Mouse (Mus musculus) hindbrain, embryonic 11.5 days (tissue): ENCODE measurements around the gene Mapk8ip2. TPM values are rescaled to one million over a fixed set of nuclear protein-coding genes. Genes with fewer than 3 reads are reported as not detected.

Source experiments
- ATAC-seq: fragments of 200-750 bp; cut with Nextera tagmentation; 2 replicates; pipeline ENCODE4 v1.8.0; 2017; ENCODE audit warnings: mild to moderate bottlenecking, moderate TSS enrichment, moderate library complexity; ENCODE audit not compliant: low FRiP score
- DNase-seq: peaks from one replicate; pipeline ENCODE4 v3.0.0-alpha.2; 2015; ENCODE audit warnings: low spot score
- H3K27ac ChIP-seq: fragments of 300-500 bp; sonication (generic); 2 replicates; pipeline ENCODE4 v1.5.1; 2014; ENCODE audit warnings: mild to moderate bottlenecking, low read depth, low read length
- H3K27me3 ChIP-seq: fragments of 300-500 bp; sonication (generic); 2 replicates; pipeline ENCODE4 v1.6.1; 2014; ENCODE audit warnings: mild to moderate bottlenecking, low read length, moderate library complexity, mixed read lengths; ENCODE audit not compliant: control insufficient read depth, insufficient read depth
- H3K36me3 ChIP-seq: fragments of 300-500 bp; sonication (generic); 2 replicates; pipeline ENCODE4 v1.6.1; 2014; ENCODE audit warnings: mild to moderate bottlenecking, low read length, moderate library complexity, mixed read lengths; ENCODE audit not compliant: control insufficient read depth, insufficient read depth
- H3K4me1 ChIP-seq: fragments of 300-500 bp; sonication (generic); replicated peaks from 2 replicates; pipeline ENCODE4 v1.6.1; 2014; ENCODE audit warnings: low read length, mixed read lengths; ENCODE audit not compliant: control insufficient read depth, insufficient read depth
- H3K4me2 ChIP-seq: fragments of 300-500 bp; sonication (generic); replicated peaks from 2 replicates; pipeline ENCODE4 v1.6.1; 2014; ENCODE audit warnings: mild to moderate bottlenecking, low read depth, low read length
- H3K4me3 ChIP-seq: fragments of 300-500 bp; sonication (generic); 2 replicates; pipeline ENCODE4 v1.5.1; 2014; ENCODE audit warnings: low read depth, low read length
- H3K9ac ChIP-seq: fragments of 300-500 bp; sonication (generic); 2 replicates; pipeline ENCODE4 v1.6.1; 2014; ENCODE audit warnings: low read depth, low read length
- H3K9me3 ChIP-seq: fragments of 300-500 bp; sonication (generic); 2 replicates; pipeline ENCODE4 v1.6.1; 2016; ENCODE audit warnings: low read length; ENCODE audit not compliant: control insufficient read depth
- WGBS: fragments of 180-500 bp; shearing (Covaris S2); extraction: QIAGEN DNeasy Blood & Tissue Kit; methylation state at CpG from one replicate; pipeline ENCODE4 v1.1.7; 2014; 5-methylcytosine and 5-hydroxymethylcytosine counted together
- polyA plus RNA-seq: library from polyadenylated mRNA; unstranded; fragments of >200 nt; fragmentation: Nextera tagmentation; extraction: Ambion mirVana; gene quantifications from 2 replicates; pipeline ENCODE4 v1.2.1, GENCODE M21; 2014

Gene Mapk8ip2
- polyA plus RNA-seq, 1 experiment from 2014 or later = 22.4 TPM

DNA sequence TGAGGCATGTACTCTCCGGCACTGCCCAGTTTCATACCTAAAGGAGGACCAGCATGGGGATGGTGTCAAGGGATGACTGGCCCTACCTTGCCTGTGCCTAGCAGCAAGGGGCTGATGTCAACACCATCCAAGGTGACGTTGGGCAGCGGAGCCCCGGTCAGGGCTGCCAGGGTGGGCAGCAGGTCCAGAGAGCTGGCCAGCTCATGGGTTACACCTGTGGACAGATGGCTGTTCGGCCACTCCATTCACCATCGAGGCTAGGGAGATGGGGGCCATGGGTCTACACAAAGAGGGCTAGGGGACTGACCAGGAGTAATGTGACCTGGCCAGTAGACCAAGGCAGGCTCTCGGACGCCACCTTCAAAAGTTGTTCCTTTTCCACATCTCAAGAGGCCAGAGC, 20.2 kb downstream of the Mapk8ip2 start:
- DNase-seq (no peak), ATAC-seq (no peak)
- Histone ChIP-seq H3K36me3 (no peaks in the 10 kb centered on the region), H3K27me3 (no peaks in the 10 kb centered on the region), H3K9ac (no peak overlapping the region), H3K4me2 (no peak overlapping the region), H3K4me3 (no peak overlapping the region), H3K9me3 (no peaks in the 10 kb centered on the region), H3K4me1 (0 out of 2 replicates have a peak, but pooled peaks cover 2% of the 10 kb centered on the region), H3K27ac (no peak overlapping the region)
- 95% methylated on average over 8 of the region's 8 CpGs for WGBS

DNA sequence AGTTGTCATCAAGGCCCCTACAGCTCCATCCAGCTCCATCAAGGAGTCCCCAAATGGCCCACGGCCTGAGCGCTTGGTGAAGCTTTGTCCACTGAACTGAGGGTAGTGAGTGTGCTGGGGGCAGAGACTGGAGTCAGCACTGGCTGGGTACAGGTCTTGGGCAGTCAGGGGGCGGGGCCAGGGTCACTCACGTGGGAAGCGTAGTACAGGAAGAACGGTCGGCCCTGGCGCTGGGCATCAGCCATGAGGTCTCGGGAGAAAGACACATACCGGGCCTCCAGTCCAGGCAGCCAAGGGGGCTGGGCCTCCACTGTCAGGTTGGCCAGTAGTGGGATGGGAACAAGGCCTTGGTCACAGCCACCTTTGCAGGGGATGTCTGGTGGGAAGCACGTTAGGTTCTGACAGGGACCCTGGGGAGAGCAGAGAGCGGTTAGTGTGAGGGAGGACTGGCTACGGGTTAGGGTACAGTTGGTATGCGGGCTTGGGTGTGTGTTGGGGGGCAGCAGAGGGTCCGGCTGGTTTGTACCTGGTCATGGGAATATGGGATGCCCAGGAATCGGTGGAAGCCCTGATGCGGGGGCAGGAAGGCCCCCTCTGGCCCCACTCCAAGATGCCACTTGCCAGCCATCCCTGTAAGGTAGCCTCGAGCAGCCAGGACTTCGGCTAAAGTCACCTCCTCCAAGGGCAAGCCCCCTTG, 21.0 kb downstream of the Mapk8ip2 start:
- no peaks in the 10 kb centered on the region for H3K36me3 ChIP-seq
- H3K4me2 ChIP-seq = no peak overlapping the region
- ATAC-seq (no peak), DNase-seq (no peak)
- no peaks in the 10 kb centered on the region for H3K9me3 ChIP-seq
- no peaks in the 10 kb centered on the region for H3K27me3 ChIP-seq
- 0 out of 2 replicates have a peak, but pooled peaks cover 2% of the 10 kb centered on the region for H3K4me1 ChIP-seq
- no peak overlapping the region for H3K9ac ChIP-seq
- H3K4me3 ChIP-seq = no peak overlapping the region; the same call in 1 of the 2 replicates
- 93% methylated on average over 19 of the region's 19 CpGs for WGBS
- no peak overlapping the region for H3K27ac ChIP-seq

DNA sequence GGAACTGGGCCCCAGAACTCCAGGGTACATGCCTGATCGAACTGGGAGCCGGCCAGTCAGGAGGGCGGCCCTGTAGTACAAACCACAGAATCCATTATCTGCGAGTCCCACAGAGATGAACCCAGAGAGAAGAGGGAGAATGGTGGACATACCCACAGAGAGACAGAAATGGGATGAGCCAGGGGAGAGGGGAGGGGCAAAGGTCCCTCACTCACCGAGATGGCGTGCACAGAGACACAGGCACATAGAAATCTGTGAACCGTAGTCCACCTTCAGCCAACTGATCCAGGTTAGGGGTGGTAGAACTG, 21.5 kb downstream of the Mapk8ip2 start:
- no peak overlapping the region for H3K27ac ChIP-seq
- 0 out of 2 replicates have a peak, but pooled peaks cover 2% of the 10 kb centered on the region for H3K4me1 ChIP-seq
- no peaks in the 10 kb centered on the region for H3K27me3 ChIP-seq
- peak overlapping the region; percentile 65 for H3K4me2 ChIP-seq
- DNase-seq (no peak), ATAC-seq (no peak)
- H3K36me3 ChIP-seq = no peaks in the 10 kb centered on the region
- no peak overlapping the region for H3K9ac ChIP-seq
- H3K9me3 ChIP-seq = no peaks in the 10 kb centered on the region
- 87% methylated on average over 7 of the region's 7 CpGs for WGBS
- no peak overlapping the region for H3K4me3 ChIP-seq

DNA sequence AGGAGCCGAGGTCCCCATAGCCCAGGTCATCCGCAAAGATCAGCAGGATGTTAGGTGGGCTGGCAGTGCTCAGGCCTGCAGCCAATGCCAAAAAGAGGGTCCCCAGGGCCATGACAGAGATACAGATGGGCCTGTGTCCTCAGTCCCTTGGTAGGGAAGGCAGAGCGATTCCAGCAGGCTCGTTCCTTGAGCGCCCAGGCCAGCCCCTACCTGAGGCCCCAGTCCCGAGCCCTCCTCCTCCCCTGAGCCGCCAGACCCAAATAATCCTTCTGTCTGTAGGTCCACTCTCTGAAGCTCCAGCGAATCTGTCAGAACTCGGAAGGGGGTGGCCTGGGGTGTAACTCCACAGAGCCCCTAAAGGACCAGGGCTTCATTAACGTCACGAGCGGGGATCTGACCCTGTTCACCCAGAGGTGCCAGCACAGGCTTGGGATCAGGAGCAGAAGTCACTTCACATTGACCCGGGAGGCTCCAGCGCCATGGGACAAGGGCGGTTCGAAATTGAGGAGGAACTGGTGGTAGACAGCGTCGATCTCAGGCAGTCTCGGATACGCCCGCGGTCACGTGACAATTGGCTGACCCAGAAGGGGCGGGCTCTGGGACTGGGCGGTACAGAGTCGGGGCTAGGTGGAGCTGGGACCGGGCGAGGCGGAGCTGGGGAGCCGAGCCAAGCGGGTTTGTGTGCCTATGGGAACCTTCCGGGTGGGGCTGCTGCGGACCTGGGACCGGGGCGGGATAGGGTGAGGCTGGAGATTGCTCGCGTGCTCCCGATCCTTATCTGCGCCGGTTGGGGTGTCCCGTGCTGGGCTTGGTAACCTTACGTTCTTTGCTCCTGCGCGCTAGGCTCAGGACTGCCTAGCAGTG, 22.1 kb downstream of the Mapk8ip2 start:
- ATAC-seq (peak; percentile 97), DNase-seq (peak; percentile 89)
- 0 out of 2 replicates have a peak overlapping the region, but pooled peaks have one; percentile 45 for H3K27ac ChIP-seq
- H3K27me3 ChIP-seq = no peaks in the 10 kb centered on the region
- no peaks in the 10 kb centered on the region for H3K36me3 ChIP-seq
- peak overlapping the region; percentile 55 for H3K9ac ChIP-seq
- 0 out of 2 replicates have a peak, but pooled peaks cover 2% of the 10 kb centered on the region for H3K4me1 ChIP-seq
- no peaks in the 10 kb centered on the region for H3K9me3 ChIP-seq
- WGBS = 9% methylated on average over 44 of the region's 44 CpGs
- H3K4me3 ChIP-seq = peak overlapping the region; percentile 48
- peak overlapping the region; percentile 65 for H3K4me2 ChIP-seq

DNA sequence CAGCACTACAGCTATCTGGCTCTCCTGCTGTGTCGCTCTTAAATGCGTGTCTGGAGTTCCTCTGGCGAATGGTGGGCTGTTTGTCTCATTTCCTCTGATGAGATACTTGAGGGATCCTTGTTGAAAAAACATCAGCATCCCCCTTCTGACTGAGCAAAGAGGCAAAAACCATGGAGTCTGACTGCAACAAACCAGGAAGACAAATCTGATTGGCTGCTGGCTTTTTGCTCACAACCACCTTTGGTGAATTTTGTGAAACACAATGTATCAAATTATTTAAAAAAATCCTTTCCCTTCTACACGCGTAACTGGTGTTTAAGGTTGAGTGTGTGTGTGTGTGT, 22.7 kb downstream of the Mapk8ip2 start:
- H3K27ac ChIP-seq = 0 out of 2 replicates have a peak overlapping the region, but pooled peaks have one; percentile 45
- peak overlapping the region; percentile 48 for H3K4me3 ChIP-seq
- H3K4me2 ChIP-seq = peak overlapping the region; percentile 65
- 0 out of 2 replicates have a peak, but pooled peaks cover 2% of the 10 kb centered on the region for H3K4me1 ChIP-seq
- no peak for ATAC-seq
- WGBS = 7% methylated on average over 5 of the region's 5 CpGs
- H3K36me3 ChIP-seq = no peaks in the 10 kb centered on the region
- peak overlapping the region; percentile 55 for H3K9ac ChIP-seq
- no peak for DNase-seq
- no peaks in the 10 kb centered on the region for H3K9me3 ChIP-seq
- no peaks in the 10 kb centered on the region for H3K27me3 ChIP-seq

DNA sequence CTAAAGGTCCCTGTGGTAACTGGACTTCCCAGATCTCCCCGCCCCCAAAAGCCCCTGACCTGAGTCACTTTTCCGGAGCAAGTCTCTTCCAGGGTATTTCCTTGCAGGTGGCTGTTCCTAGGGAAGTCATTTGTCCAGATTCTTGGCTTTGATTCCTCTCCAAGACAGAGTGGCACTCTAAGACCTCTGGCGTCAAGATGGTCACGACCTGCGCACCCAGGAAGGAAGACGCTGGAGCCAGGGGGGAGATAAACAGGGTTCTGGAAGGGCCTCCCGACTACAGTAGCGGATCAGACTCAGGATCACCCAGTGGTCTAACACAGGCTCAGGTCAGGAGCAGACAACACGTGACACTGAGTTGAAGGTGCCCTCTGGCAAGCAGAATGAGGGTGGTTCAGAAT, 23.4 kb downstream of the Mapk8ip2 start, which contains the start of gene Arsa:
Gene Arsa, minus strand, starts transcription at position 335 of the 401 bp plus-strand sequence.
- Histone ChIP-seq H3K27me3 (no peaks in the 10 kb centered on the region), H3K4me2 (peak within 1 kb of the TSS; percentile 65), H3K36me3 (no peaks in the 10 kb centered on the region), H3K27ac (0 out of 2 replicates have a peak within 1 kb of the TSS, but pooled peaks have one; percentile 45), H3K9me3 (no peaks in the 10 kb centered on the region), H3K4me3 (peak within 1 kb of the TSS; percentile 48), H3K9ac (peak within 1 kb of the TSS; percentile 55), H3K4me1 (0 out of 2 replicates have a peak, but pooled peaks cover 2% of the 10 kb centered on the region)
- 34% methylated on average over 9 of the region's 9 CpGs for whole genome bisulfite sequencing
- ATAC-seq = no peak
- DNase-seq = no peak

DNA sequence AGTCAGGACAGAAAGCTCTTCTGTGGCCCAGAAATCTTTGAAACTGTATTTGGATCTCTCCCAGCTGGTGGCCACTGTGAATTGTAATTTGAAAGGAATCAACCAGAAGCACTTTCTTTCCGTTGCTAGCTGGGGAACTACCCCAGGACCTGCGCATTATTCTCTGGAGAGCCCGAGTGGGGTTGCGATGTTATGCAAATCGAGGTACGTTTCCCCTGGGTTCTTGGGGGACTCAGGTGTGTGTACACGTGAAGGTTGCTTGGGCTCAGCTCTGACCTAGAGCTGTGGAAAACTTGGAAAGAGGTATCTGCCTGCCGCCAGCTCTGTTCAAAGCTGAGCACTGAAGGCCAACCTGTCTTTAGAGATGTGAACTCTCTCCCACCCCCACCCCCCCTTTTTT, 24.1 kb downstream of the Mapk8ip2 start:
- H3K9ac ChIP-seq = no peak overlapping the region
- no peak for ATAC-seq
- no peaks in the 10 kb centered on the region for H3K27me3 ChIP-seq
- H3K36me3 ChIP-seq = no peaks in the 10 kb centered on the region
- no peak overlapping the region for H3K4me3 ChIP-seq
- no peak overlapping the region for H3K27ac ChIP-seq
- 40% methylated on average over 8 of the region's 8 CpGs for WGBS
- H3K4me2 ChIP-seq = no peak overlapping the region
- no peak for DNase-seq
- H3K4me1 ChIP-seq = 0 out of 2 replicates have a peak, but pooled peaks cover 2% of the 10 kb centered on the region
- H3K9me3 ChIP-seq = no peaks in the 10 kb centered on the region

DNA sequence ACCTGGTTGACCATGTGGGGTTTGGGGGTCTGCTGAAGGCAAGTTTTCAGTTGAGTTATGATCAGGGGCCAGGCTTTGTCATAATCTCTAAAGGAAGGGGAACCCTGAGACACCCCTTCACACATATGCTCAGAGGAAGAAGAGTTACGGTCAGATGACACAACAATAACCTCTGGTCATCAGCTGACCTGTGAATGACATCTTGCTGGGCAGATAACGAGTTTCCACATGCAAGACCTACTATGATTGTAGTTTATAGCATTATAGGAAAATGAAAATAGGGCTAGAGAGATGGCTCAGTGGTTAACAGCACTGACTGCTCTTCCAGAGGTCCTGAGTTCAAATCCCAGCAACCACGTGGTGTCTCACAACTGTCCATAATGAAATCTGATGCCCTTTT, 24.9 kb downstream of the Mapk8ip2 start:
- no peaks in the 10 kb centered on the region for H3K27me3 ChIP-seq
- H3K4me3 ChIP-seq = no peak overlapping the region
- H3K4me1 ChIP-seq = 0 out of 2 replicates have a peak, but pooled peaks cover 2% of the 10 kb centered on the region
- DNase-seq (no peak), ATAC-seq (no peak)
- H3K36me3 ChIP-seq = no peaks in the 10 kb centered on the region
- no peak overlapping the region for H3K27ac ChIP-seq
- WGBS = 76% methylated on average over 3 of the region's 3 CpGs
- no peaks in the 10 kb centered on the region for H3K9me3 ChIP-seq
- H3K9ac ChIP-seq = no peak overlapping the region
- H3K4me2 ChIP-seq = no peak overlapping the region
